Mouse (Mus musculus) adrenal gland, postnatal 36 days (tissue): ENCODE measurements around the gene Jpt2. TPM values are rescaled to one million over a fixed set of nuclear protein-coding genes. Genes with fewer than 3 reads are reported as not detected.
"Not testable (repeated sequence)": the region's sequence is repeated elsewhere in the genome, so short reads cannot be mapped to it uniquely, and the experiment has no call there.

Experiments used
- DNase-seq, 2 experiments: peaks; one replicate each; pipeline ENCODE4 v3.0.0; 2021; ENCODE audit warnings: mixed read lengths in 1 of 2
- long read RNA-seq, 2 experiments: library from polyadenylated mRNA; stranded (forward); transcript quantifications; one replicate each; pipeline ENCODE4 v2.0.0; 2021; ENCODE audit warnings: borderline sequencing depth in 2 of 2
- total RNA-seq, 2 experiments: library from RNA; stranded (reverse); gene quantifications; 2 replicates each; pipeline ENCODE4 v1.2.3; 2021

Gene Jpt2
- 10 to 100 TPM; 25.1 to 26.4 TPM for total RNA-seq
- long read RNA-seq, experiment 1, transcript Jpt2-201 (5 exons, 2,672 nt), result major isoform, 22 of 29 reads
- long read RNA-seq, experiment 1, partial matches to known transcripts, result 3 of 29 reads
- long read RNA-seq, experiment 1, other reads (novel, unspliced or antisense), result 4 of 29 reads
- long read RNA-seq, experiment 2, transcript Jpt2-201 (5 exons, 2,672 nt), result major isoform, 10 of 12 reads
- long read RNA-seq, experiment 2, partial matches to known transcripts, result 0 of 12 reads
- long read RNA-seq, experiment 2, other reads (novel, unspliced or antisense), result 2 of 12 reads

GRCm38 (mm10) chr17:24960135-24960851 lies at the start of gene Jpt2:
Gene Jpt2 (minus strand): TSS chr17:24960689.
- peak; percentile 99 for DNase-seq

DNA sequence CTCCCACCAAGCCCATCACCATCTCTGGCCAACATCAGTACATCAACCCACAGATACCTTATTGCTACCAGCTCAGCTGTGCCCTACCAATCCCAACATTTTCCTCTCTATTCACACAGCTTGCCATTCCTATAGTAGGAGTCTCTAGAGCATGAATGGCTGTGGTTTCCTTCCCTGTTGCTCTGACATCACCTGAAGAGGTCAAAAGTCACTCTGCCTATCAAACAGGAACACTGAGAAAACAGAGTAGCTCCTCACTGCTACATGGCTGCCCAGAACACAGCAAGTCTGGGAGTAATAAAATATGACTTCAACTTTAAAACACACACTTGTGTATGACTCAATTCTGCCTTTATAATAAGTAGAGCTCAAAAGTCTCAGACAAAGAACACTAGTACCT lies 47.0 kb upstream of the Jpt2 start:
- no peak for DNase-seq

GRCm38 (mm10) chr17:25005102-25005501 lies 44.6 kb upstream of the Jpt2 start:
- no peak for DNase-seq

- peak; percentile 33 to 42 for DNase-seq
These were observed 34.2 kb upstream of the Jpt2 start for GRCm38 (mm10) chr17:24994721-24995120.

DNA sequence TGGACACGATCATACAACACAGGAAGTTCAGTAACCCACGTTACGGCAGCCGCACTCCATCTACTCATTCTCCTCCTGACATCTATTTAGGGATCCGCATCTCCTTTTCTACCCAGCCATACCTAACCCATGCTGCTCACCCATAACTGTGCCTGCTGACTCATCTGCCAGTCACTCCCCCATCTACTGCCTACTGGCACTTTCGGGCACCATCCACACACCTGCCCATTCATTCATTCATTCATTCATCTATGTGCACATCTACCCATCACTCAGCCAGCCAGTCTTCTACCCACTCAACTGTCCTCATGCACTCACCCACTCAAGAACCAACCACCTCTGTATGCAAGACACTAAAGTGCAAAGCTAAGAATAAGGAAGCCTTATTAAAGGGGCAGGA lies 26.7 kb upstream of the Jpt2 start:
- no peak for DNase-seq

- DNase-seq, result no peak
These were observed 595 bp upstream of the Jpt2 start for GRCm38 (mm10) chr17:24960852-24961715.

DNA sequence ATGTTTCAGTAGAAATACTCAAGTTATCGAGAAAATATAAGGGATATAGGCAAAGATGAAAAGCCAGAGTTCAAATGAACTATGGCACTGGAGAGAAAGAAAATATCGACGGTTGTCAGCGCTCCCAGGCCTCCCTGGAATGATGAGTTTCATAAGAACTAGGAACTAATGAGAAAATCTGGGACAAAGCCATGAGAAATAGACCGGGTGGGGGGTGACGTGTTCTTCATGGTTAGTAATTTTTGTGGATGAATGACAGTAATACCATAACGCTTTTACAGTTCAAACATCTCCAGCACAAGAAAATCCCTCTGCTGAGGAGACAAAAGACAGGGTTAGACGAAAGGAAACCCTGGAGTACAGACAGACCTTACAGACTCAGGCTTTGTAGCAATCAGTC lies 1.1 kb downstream of the Jpt2 start:
- peak in 1 of 2 experiments; percentile 19 for DNase-seq

DNA sequence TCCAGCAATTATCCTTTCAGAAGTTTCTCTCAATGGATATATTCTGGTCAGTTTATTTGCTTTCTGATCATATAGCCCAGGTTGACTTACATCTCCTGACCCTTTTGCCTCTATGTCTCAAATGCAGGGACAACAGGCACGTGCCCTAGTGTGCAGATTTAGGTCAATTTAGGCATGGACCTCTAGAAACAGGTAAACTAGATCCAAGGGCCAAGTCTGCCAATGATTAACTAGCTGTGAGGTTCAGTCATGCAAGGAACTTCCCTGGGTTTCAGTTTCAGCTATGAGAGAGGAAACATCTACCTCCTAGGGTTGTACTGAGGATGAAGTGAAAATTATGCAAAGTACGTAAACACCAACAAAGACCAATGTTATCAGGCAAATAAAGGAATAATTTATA lies 7.2 kb downstream of the Jpt2 start:
- no peak for DNase-seq

GRCm38 (mm10) chr17:24950671-24951070 lies 9.8 kb downstream of the Jpt2 start:
- DNase-seq, result no peak

DNA sequence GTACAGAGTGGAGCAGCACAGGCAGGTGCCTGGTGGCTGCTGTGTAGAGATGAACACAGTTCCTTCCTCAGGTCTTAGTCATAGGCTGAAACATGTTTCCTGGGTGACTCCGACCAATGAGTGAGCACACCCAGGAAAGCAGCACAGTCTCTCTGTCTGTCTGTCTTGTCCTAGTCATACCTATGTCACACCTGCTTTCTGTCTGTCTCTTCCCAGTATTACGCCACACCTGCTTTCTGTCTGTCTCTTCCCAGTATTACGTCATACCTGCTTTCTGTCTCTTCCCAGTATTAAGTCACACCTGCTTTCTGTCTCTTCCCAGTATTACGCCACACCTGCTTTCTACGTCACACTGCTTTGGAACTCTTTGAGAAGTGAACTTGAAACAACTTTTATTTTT lies 12.3 kb downstream of the Jpt2 start:
- no peak for DNase-seq

DNA sequence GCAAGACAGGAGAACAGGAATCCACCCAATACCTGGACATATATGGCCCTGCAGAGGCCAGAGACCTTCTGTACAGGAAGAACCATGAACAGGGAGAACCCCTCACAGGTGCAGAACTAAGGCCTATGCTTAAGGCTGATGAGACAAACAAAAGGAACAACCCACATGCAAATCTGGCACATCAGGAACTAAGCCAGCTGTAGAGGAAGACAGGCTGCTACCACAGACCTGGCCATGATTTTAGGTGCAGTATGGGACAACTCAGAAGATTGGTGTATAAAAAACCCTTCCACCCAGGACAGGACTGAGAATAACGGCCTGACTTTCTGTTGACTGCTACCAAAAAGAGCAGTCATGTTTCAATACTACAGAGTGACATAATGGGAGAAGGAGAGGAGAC lies 16.9 kb downstream of the Jpt2 start:
- DNase-seq, result not testable (repeated sequence)

- DNase-seq, result no peak
These were observed 17.5 kb downstream of the Jpt2 start for GRCm38 (mm10) chr17:24943036-24943435.

- peak; percentile 50 to 52 for DNase-seq
These were observed 18.0 kb downstream of the Jpt2 start for GRCm38 (mm10) chr17:24942453-24942852.

DNA sequence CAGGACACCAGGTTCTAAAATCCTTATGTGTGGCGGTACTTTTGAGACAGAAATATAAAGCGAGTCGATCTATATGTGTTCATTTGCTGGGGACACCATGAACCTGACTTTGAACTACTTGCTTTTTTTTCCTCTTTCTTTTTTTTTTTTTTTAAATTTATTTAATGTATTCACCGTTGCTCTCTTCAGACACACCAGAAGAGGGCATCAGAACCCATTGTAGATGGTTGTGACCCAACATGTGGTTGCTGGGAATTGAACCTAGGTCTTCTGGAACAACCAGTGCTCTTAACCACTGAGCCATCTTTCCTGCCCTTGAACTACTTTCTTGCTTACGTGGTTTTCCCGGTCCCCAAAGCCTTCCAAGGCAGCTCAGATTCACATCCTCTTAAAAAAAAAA lies 23.2 kb downstream of the Jpt2 start:
- no peak for DNase-seq

DNA sequence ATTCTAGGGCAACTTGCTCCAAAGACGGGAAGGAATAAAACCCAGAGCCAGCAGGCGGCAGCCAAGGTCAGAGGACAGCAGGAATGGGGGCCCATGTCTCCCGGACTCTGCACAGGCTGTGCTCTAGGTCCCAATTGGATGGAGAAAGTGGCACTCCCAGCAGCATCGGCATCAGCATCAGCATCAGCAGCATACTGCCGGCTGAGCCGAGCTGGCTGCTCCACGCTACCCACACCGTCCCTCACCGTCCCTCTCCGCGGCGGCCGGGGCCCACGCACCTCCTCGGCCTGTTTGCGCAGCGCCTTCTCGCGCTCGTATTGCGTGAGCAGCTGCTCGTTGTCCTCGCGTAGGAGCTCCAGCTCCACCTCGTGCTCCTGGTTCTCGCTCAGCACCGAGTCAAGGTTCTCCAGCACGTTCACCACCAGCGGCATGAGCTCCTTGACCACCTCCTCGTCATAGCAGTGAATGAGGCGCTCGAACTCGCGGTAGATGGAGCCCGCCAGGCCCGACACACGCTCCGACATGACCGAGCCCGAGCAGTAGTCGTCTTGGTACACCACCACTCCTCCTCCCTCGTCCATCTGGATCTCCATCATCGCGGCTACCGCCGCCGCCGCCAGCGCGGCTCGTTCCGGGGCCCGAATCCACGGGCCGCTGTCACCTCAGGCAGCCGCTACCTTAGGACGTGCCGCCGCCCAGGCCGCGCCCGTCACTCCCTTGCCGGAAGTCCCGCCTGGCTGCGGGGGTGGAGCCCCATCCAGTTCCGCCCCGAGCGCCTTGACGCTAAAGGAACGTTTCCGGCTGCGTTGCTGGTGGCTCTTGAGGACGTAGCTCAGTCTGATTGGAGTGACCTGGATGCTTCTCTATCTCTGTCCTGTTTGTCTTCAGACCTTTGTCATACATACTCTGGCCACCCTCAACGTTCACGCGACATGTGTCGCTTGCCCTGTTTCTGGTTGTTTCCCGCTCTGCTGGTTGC lies 23.9 kb downstream of the Jpt2 start, which contains the start of gene Mapk8ip3:
TSS of gene Mapk8ip3 (minus strand) at position 719 of the 979 bp plus-strand sequence.
- peak; percentile 98 for DNase-seq

DNA sequence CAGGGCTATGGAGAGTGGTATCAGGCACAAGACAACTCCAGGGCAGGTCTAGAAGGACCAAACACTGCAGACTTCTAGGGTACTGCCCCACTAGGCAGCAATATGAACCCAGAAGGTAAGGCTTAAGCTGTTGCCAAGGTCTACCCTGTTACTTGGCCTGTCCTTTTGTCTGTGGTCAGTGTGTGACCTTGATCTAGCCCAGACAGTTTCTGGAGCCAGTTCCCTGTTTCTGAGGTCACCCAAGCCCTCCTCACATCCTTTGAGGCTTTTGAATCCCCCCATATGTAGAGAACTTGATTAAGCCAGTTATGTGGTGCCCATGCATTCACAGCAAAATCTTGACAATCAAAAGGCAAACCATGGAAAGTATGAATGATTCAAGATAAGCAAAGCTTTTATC lies 24.8 kb downstream of the Jpt2 start:
- DNase-seq, result no peak

GRCm38 (mm10) chr17:24934926-24935325 lies 25.6 kb downstream of the Jpt2 start:
- peak in 1 of 2 experiments; percentile 32 for DNase-seq

- DNase-seq, result no peak
These were observed 27.3 kb downstream of the Jpt2 start for GRCm38 (mm10) chr17:24933163-24933562.

DNA sequence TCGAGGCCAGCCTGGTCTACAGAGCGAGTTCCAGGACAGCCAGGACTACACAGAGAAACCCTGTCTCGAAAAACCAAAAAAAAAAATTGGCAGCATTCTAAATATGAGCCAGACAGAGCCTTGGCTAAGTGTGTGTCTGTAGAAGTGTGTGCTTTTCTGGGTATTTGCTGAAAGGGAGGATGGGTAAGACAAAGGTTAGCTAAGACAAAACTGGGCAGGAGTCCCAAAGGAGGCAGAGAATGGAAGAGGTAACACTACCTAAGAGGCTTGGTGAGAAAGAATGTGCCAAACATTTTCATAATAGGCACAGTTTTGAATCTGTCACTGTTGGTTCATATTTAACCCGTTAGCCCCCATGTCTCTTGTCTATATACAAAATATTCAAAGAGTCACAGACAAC lies 28.1 kb downstream of the Jpt2 start:
- DNase-seq, result no peak

GRCm38 (mm10) chr17:24929506-24929905 lies 31.0 kb downstream of the Jpt2 start:
- DNase-seq, result peak; percentile 64 to 68

DNA sequence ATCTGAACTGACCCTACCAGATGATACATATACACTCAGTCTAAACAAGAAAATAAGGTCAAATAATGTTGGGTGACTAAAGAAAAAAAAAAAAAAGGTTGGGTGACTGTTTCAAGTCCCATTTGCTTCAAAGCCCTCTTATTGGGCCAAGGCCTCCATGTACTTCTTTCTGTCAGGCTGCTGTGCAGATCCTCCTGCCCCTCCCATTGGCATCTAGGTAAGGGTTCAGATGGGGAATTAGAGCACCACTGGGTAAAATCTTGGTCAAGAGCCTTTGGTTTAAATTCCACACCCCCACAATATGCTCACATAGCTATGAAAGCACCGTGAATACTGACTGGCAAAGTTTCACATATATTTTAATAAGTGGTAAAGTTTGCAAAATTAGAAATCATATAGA lies 37.2 kb downstream of the Jpt2 start:
- no peak for DNase-seq
